Mouse (Mus musculus) cerebellum, adult 18-20 months (tissue): ENCODE results near the gene D1Pas1.

Experiments
- DNase-seq, 2 experiments: peaks; one replicate each; pipeline ENCODE4 v3.0.0; 2021

Gene D1Pas1

DNA sequence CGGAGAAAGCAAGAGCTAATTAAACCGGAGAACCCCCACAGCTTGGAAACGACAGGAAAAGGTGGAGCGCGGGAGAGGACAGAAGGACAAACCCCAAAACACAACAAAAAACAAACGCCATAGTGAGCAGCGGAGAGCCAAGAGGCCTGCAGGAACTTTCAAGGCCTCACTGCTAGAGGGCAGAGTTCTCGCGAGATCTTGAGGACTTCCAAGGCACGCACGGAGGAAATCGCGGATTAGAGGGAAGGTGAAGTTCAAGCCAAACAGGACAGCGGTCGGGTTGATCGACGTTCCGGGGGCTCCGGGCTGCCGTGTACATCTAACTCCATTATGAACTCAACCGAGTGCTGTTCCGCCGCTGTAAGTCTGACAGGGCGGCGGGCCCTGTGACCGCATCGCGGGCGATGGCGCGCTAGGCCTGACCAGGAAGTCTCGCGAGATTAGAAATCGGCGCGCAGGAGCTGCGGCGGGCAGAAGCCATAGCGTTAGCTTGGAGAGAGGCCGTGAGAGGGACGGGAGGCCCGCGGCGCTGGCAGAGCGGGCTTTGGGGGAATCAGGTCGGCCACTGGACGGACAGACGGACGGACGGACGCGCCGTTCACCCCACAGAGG lies at the start of gene D1Pas1:
Gene D1Pas1 (plus strand): TSS at position 216 of the 612 bp plus-strand sequence.
- DNase-seq: no peak

DNA sequence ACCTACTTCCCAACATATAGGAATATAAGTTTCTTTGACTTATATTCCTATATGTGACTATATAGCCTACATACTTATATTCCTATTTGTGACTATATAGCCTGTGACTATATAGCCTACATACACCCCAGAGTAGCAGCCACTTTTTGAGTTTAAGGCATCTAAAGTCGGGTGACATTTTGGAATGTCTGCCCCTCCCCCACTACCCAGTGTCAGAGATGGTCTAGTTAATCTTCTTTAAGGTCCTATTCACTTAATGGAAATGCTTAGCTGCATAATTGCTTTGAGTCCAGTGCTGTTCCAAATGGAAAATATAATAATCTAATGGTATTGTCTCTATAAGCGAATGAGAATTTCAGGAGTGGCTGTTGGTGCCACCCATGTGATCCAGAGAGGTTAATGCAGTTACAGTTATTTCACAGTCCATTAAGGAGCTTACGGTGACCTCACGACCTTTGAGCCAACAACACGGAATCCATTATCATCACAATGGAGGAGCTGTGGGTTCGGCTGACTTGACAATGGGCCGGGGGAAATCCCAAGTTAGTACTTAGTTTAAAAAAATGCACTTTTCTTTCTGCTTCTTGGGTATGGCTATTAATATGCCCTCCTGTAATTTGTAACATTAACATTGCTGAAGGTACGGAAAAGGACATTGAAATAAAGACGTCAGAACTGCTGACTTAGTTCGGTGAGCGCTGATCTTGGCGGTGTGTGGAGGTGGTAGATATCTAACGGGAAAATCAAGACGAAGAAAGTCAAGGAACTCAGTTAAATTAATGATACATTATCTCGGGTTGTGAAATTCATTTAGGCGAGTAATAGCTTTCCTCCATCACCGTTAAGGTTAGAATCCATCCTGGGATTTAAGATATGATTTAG lies 44.5 kb upstream of the D1Pas1 start:
- no peak for DNase-seq

DNA sequence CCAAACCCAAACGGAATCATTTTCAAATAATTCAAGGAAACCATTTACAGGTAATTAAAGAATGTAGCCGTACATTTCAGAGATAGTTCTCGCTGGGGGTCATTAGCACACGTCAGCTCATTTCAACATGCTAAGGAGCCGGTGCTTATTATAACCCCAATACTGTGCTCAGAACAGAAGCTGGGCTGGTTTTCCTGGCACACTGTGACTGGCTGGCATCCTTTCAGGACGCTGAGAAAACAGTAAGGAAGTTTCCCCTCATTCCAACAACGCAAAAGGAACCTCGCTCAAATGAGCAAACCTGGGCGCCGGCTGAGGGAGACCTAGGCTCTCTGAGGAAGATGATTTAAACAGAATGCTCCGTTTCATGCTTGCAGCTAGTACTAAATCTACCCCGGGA lies 43.2 kb upstream of the D1Pas1 start:
- no peak for DNase-seq

DNA sequence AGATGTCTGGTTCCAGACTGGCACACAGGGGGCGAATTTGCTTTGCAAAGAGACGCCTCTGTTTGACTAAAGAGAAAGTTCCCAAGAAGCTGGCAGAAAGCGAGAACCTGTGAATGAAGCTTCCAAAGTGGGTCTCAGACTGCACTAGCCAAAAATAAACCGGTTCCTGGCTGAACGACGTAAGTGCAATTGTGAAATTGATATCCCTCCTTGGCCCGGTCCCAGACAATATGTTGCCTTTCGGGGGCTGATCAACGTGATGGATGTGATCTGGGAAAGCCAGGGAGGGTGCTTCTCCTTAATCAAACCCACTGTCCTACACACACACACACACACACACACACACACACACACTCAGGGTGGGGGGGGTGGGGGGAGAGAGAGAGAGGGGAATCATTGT lies 41.8 kb upstream of the D1Pas1 start:
- no peak for DNase-seq

DNA sequence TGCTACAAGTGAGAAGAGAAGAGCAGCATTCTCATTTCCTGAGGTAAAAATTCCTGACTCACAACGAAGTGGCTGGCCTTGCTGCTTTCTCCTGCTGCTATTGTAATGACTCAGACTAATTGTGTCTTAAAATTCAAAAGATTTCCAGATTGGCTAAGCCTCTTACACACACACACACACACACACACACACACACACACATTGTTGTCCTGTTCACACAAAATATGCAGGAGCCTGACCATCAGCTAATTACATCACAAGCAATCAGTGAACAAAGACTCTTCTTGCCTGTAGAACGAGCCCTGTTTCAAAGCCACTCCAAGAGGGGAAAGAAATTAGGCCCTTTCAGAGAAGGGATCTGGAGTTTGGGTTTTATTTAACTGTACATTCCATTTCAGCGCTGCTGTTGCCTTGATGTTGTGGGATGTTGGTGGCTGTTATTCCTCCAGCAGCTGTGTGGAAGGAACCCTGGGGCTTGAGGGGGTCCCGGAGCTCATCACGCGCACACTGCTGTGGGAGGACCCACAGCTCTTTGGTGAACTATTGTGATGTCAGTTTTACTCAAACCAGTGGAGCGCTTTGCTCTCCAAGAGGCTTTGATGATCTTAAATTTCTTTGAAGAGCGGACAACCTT lies 40.8 kb upstream of the D1Pas1 start:
- no peak for DNase-seq

DNA sequence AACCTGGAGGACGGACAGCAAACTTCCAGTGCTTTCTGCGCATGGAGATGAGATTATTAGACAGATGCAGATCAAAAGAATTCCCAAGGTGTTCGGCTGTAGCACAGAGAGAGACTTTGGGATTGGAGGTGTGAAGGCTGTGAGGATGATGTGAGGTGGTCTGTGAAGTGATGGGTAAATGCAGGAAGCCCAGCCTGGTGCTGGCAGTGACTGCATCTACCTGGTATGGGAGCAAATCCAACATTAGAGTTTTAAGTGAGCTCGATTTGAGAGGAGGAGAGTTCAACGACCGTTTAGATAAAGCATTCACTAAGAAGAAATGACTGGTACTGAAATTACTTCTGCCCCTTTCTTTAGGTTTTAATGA lies 40.3 kb upstream of the D1Pas1 start:
- DNase-seq: no peak

DNA sequence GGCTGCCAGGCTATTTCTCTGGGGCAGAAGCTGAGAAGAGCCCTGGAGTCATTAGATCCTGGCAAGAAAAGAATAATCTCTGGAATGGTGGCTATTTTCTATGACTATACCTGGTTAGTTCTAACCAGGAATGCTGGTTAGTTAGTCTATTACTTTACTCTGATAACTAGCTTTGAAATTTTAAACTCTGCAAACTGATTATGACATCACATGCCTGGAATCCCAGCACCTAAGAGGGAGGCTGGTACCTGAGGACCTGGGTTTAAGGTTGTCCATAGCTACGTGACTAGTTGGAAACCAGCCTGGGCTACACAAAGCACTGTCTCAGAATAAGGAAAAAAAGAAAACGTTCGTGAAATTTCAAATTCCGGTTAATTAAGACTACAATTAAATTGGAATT lies 39.7 kb upstream of the D1Pas1 start:
- no peak for DNase-seq

DNA sequence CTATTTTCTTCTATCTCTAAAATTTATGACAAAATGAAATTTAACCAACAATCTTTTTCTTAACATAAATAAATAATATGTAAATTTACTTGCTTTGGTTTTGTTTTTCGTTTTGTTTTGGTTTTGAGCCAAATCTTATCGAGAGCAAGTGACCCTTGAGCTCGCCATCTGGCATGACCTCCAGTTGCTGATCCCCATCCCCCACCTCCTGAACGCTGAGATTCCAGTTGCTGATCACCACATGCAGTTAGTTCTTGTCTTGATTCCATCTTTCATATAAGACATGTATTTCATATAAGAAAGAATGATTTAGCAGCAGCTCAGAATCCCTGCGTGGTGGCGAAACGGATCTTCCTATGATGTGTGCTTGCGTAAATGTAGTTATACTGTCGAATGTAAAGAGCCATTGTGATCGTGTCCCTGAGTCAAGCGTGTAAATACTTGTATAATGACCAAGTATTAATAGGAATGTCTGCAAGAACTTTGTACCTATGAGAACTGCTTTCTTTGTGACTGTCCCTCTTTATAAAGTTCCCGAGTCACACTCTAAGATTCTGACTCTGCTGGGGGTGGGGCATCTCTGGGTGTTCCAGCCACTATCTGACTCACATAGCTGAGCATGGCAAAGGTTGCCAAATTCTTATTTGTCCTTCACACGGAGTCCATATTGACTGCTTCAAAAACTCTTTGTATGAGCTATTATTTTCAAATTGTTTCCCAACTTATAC lies 36.9 kb upstream of the D1Pas1 start:
- no peak for DNase-seq

DNA sequence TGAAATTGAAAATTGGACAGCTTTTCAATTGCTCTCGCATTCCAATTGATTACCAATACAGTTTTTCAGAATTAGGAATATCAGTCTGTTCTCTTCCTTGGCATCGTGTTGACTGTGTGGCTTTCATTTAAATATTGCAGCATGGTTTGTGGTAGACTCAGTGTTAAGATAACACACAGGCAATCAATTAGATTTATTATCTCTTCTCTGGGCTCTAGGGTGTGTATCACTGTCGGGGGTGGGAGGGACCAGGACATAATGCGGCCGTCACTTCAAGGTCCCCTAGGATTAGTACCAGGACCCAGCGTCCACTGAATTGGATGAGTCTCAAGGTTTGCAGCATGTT lies 36.4 kb upstream of the D1Pas1 start:
- DNase-seq: no peak

DNA sequence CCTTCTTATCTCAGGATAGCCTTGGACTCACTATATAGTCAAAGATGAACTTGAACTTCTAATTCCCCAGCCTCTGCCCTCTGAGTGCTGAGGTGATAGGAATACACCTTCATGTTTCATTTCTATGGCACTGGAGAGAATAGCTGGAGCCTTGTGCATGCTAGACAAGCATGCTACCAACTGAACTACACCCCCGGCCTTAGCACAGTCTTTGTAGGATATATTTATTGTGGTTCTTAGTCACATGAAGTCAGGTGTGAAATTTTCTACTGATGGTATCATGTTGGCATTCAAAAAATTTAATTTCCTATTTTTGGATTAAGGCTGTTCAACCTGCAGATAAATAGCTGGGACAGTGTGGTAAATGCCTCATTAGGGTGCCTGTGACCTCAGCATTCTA lies 33.0 kb upstream of the D1Pas1 start:
- no peak for DNase-seq

DNA sequence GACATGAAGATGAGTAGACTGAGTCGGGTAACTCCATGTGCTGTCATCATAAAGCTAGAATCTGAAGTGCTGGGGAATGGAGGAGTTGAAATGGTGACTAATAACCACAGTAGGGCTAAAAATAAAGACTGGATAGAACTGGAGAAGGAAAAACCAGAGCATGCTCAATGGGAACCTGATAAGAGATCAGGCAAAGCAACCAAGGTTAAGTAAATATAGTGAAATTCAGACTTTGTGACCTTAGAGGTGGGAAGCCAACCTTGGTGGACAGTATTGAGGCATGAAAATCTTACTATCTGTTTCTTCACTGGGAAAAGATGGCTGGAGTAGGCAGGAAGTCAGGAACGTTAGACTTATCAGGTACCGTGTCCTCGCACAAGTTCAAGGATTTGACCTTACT lies 14.8 kb upstream of the D1Pas1 start:
- no peak for DNase-seq

DNA sequence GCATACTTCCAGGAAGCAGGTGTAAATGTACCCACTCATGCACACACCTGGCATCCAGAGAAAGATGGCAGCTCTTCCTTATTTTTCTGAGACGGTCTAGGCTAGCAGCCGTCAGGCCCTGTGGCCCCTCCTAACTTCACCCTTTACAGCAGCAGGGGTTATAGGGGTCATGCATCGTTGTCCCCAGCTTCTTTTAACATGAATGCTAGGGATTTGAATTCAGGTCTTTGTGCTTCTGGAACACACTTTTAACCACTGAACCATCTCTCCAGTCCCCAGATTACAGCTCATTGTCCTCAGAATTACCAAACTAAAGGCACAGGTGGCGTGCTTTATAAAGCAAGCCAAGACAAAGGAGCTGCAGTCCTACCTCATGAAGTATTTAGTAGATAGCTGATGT lies 12.6 kb upstream of the D1Pas1 start:
- DNase-seq: no peak

DNA sequence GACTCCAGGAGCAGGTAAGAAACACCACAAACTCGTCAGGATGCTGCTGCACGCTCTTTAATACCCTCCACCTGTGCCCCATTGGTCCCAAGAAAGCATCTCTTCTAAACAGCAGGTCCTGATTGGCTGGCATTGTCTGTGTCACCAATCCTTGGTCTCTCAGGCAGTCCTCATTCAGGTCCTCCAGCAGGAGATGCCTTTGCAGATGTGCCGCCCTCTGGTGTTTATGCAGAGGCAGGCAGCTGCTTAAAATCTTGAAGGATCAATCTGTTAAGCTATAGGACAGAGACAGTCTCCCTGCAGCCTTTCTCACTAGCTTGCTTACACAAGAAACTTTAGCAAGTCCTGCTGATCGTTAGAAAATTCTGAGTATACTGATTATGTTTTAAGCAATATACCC lies 7.8 kb upstream of the D1Pas1 start:
- DNase-seq: no peak

DNA sequence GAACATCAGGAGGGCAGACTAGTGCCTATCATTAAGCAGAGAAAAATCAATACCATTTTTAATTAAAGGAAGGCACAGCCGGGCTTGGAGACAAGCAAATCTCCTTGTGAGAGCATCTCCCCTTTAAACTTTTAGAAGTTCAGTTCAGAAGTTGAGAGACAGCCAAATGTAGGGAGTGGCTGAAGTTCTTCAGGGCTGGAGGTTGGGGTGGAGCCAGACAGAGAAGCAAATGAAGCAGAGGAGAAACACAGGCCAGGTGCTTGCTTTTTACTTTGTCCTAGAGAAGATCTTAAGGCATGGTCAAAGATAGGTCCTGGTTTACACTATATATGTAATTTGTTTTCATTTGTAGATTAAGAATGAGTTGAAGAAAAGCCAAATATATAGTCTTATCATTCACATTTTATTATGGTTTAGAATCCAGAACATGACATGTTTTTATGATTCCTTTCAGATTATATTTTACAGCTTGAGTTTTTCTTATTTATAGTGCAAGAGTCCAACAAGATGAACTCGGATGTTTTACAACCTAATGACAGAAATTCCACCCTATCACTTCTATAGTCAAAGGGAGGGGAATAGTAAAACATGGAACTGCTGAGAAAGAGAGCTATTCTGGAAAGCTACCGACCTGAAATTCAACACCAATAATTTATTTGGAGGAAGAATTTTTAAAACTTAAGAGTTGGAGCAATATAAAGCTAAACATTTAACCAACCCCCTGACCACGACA lies 2.9 kb upstream of the D1Pas1 start:
- no peak for DNase-seq

DNA sequence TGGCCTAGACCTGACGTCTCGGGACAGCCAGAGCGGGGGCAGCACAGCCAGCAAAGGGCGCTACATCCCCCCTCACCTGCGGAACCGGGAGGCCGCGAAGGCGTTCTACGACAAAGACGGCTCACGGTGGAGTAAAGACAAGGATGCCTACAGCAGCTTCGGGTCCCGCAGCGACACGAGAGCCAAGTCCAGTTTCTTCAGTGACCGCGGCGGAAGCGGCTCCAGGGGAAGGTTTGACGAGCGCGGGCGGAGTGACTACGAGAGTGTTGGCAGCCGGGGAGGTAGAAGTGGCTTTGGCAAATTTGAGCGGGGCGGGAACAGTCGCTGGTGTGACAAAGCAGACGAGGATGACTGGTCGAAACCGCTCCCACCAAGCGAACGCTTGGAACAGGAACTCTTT lies 710 bp downstream of the D1Pas1 start:
- no peak for DNase-seq

DNA sequence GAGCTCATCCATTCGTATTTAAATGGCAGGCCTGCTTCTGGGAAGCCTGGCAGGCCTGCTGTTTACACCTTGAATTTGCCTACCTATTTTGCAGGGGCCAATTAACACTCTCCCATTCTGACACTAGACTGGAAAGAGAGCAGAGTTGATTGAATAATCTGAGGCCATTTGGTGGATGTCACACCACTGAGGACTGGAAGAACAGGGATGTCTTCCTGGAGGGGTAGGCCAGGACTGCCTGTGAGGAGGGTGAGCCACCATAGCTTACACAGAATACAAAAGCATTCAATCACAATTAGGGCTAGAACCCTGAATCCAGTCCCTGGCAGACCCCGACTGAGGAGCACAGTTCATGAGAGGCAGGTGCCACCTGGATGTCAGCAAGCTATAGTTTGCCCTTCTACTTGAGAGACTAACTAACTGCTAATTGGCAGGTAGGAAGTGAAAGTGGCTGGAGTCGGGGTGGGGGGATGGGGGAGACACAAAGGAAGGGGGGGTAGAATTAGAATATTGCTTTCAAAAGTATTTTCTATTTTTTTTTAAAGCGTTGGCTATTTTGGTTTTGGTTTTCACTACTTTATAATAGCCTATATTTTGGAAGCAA lies 9.8 kb downstream of the D1Pas1 start:
- DNase-seq: no peak

DNA sequence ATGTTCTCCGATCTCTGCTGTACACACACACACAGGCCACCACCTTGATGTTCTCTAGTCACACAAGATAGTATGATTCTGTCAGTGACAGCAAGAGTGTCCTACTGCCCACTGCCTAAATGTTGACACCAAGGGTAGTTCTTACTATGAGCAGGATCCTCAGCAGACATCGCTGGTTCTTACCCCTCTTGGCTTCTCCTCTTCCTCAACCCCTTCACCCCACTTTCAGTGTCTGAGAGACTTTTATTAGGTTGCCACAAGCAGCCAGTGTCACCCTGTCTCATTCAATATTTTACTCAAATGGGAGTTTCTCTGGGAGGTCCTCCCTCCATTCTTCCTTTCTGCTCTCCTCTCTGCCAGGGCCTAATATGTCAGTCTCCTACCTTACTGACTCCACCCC lies 10.6 kb downstream of the D1Pas1 start:
- no peak for DNase-seq

DNA sequence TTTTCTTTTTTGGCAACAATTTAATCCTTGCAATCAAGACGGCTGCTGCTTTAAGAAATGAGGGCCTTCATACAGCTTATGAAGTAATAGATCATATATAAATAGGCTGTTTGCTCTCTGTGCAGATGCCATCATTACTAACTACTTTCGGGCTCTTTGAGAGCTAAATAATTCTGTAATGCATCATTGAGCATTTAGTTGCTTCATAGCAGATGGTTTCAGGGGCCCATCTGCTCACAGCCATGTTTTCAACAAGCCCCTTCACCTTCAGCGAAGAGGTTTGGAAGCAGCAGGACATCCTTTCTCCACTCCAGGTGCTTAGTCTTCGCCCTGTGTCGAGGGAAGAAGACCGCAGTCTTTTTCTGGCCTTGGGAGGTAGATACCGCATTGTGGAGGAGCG lies 12.2 kb downstream of the D1Pas1 start:
- DNase-seq: no peak

DNA sequence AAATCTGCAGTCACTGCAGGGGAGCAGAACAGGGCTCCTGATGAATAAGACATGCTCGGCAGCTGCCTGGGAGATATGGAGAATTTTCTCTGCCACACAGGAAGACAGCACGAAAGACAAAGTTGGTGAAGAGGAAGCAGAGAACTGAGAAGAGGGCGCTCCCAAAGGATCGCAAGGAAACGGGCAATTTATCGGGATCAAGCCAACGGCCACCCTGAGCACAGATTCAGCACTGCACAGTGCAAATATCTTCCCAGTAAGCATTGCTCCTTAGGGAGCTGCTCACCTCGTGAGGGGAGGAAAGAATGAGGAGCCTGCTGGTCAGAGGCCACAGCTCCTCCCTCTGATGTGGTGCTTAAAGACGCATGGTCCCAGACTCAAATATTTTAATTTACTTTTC lies 13.3 kb downstream of the D1Pas1 start:
- no peak for DNase-seq

DNA sequence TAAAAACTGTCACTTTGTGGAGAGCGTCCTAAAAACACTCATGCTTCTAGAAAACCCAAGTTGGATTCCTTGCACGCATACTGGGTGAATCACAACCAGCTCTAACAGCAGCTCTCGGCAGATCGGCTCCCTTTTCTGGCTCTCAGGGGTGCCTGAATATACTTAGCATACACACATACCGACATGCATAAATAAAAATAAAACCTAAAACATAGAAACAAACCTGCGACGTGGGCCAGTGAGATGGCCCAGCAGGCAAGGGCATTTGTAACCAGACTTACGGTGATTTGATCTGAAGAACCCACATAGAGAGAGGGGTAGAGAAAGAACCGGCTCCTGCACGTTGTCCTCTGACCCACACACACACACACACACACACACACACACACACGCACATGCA lies 17.9 kb downstream of the D1Pas1 start:
- no peak for DNase-seq

DNA sequence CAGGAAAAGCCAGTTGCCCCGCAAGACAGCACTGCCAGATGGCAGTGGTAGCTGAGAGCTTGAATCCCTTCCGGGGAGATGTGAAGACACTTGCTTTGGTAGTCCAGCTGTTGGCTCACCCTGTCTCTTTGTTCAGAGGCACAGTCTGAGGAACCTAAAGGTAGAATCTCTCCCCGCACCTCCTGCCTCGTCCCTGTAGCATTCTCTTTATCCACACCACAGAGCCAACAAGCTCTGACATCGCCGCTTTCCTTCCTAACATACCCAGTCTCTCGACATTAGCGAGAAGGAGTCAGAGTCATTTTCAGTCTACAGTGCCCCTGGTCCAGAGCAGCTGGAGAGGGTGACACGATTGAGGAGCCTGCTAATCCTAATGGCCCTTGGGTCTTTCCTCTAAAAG lies 18.9 kb downstream of the D1Pas1 start:
- DNase-seq: no peak

DNA sequence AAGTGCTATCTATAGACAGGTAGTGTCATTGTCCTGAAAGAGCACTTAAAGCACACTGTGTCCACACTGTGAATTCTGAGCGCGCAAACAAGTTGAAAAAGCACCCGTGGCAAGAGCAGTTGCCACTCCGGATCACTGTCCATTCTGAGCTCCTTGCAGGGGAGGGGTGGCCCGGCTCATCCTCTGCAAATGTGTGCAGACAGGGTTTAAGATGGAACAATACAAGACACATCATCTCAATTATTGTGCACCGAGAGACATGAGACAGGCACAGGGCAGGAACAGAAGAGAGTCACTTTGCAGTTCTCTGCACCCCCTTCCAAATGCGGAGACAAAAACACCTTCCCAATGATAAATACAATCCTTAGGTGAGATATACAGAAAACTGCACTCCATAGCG lies 19.3 kb downstream of the D1Pas1 start:
- DNase-seq: no peak

DNA sequence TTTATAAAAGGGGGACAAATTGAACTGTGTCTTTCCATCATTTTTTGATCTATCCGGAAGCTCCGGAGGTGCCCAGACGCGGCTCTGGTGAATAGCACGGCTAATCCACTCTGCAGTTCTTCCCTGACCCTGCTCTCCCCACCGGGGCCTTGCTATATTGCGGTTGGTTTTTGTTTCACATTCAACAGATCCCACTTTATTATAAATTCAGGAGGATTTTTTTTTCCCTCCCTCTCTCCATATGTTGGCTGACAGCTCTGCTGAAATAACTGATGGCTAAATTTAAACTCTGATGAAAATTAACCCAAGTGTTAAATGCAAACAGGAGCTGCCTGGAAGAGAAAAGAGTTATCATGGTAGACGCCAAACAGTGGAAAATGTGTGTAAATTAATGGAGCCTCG lies 21.1 kb downstream of the D1Pas1 start:
- DNase-seq: no peak
